Mouse (Mus musculus) liver, embryonic 12.5 days (tissue): ENCODE measurements around the gene Shisa4. TPM values are rescaled to one million over a fixed set of nuclear protein-coding genes. Genes with fewer than 3 reads are reported as not detected.

Experiments used
- ATAC-seq: fragments of 200-750 bp; cut with Nextera tagmentation; 2 replicates; pipeline ENCODE4 v1.8.0; 2017; ENCODE audit warnings: moderate number of reproducible peaks, mild to moderate bottlenecking, moderate library complexity
- H3K27ac ChIP-seq: fragments of 300-500 bp; sonication (generic); 2 replicates; pipeline ENCODE4 v1.5.1; 2016; ENCODE audit warnings: mild to moderate bottlenecking
- H3K27me3 ChIP-seq: fragments of 300-500 bp; sonication (generic); replicated peaks from 2 replicates; pipeline ENCODE4 v1.6.1; 2016; ENCODE audit warnings: mild to moderate bottlenecking, moderate library complexity
- H3K36me3 ChIP-seq: fragments of 300-500 bp; sonication (generic); 2 replicates; pipeline ENCODE4 v1.6.1; 2016; ENCODE audit warnings: mild to moderate bottlenecking, moderate library complexity
- H3K4me1 ChIP-seq: fragments of 300-500 bp; sonication (generic); 2 replicates; pipeline ENCODE4 v1.6.1; 2016
- H3K4me2 ChIP-seq: fragments of 300-500 bp; sonication (generic); 2 replicates; pipeline ENCODE4 v1.6.1; 2016; ENCODE audit warnings: mild to moderate bottlenecking, moderate library complexity
- H3K4me3 ChIP-seq: fragments of 300-500 bp; sonication (generic); 2 replicates; pipeline ENCODE4 v1.5.1; 2016; ENCODE audit warnings: mild to moderate bottlenecking, moderate library complexity
- H3K9ac ChIP-seq: fragments of 300-500 bp; sonication (generic); 2 replicates; pipeline ENCODE4 v1.6.1; 2016; ENCODE audit warnings: mild to moderate bottlenecking, moderate library complexity
- H3K9me3 ChIP-seq: fragments of 300-500 bp; sonication (generic); replicated peaks from 2 replicates; pipeline ENCODE4 v1.6.1; 2016; ENCODE audit warnings: mild to moderate bottlenecking, moderate library complexity
- WGBS: fragments of 180-500 bp; shearing (Covaris S2); methylation state at CpG from one replicate; pipeline ENCODE4 v1.1.7; 2016; ENCODE audit not compliant: insufficient replicate concordance; 5-methylcytosine and 5-hydroxymethylcytosine counted together
- polyA plus RNA-seq: library from polyadenylated mRNA; unstranded; fragments of >200 nt; fragmentation: Nextera tagmentation; extraction: Ambion mirVana; gene quantifications from 2 replicates; pipeline ENCODE4 v1.2.1, GENCODE M21; 2016

Shisa4 gene
- polyA plus RNA-seq, 1 experiment from 2014 or later = 5.4 TPM

- H3K4me3 ChIP-seq = no peak overlapping the region
- no peaks in the 10 kb centered on the region for H3K36me3 ChIP-seq
- H3K27me3 ChIP-seq = peaks cover 53% of the 10 kb centered on the region
- no peak for ATAC-seq
- H3K9ac ChIP-seq = no peak overlapping the region
- H3K4me2 ChIP-seq = no peak overlapping the region
- WGBS = 65% methylated on average over 7 of the region's 7 CpGs
- no peaks in the 10 kb centered on the region for H3K9me3 ChIP-seq
- no peaks in the 10 kb centered on the region for H3K4me1 ChIP-seq
- H3K27ac ChIP-seq = no peak overlapping the region
Measured at GRCm38 (mm10) chr1:135323367-135323901, 51.6 kb downstream of the Shisa4 start.

Other genes starting within 250 kb of the Shisa4 start
- 24.7 and 25.9 TPM in 2 replicates for gene Ptpn7, start 242.5 kb downstream of the Shisa4 start, polyA plus RNA-seq
- gene Arl8a, start 228.4 kb downstream of the Shisa4 start, polyA plus RNA-seq = 15.5 and 15.8 TPM in 2 replicates
- gene Gpr37l1, start 207.6 kb downstream of the Shisa4 start, polyA plus RNA-seq = not detected in 2 replicates
- 1.1 and 1.8 TPM in 2 replicates for gene Elf3, start 116.7 kb downstream of the Shisa4 start, polyA plus RNA-seq
- 36.6 and 38.6 TPM in 2 replicates for gene Rnpep, start 91.2 kb downstream of the Shisa4 start, polyA plus RNA-seq
- gene Timm17a, start 61.5 kb downstream of the Shisa4 start, polyA plus RNA-seq = 204 and 208 TPM in 2 replicates
- 0.11 and 0.12 TPM in 2 replicates for gene Lmod1, start 50.4 kb downstream of the Shisa4 start, polyA plus RNA-seq
- gene Ipo9, start 55.3 kb upstream of the Shisa4 start, polyA plus RNA-seq = 50.4 and 53.6 TPM in 2 replicates
- gene Nav1, start 232.1 kb upstream of the Shisa4 start, polyA plus RNA-seq = 3.2 TPM in 2 replicates